Mouse (Mus musculus): ENCODE results near the gene Tex28.
A peak's percentile ranks its signal among the peaks of the same experiment; 100 is the strongest.
"Not testable (repeated sequence)": the region's sequence is repeated elsewhere in the genome, so short reads cannot be mapped to it uniquely, and the experiment has no call there.

The Tex28 gene

DNA sequence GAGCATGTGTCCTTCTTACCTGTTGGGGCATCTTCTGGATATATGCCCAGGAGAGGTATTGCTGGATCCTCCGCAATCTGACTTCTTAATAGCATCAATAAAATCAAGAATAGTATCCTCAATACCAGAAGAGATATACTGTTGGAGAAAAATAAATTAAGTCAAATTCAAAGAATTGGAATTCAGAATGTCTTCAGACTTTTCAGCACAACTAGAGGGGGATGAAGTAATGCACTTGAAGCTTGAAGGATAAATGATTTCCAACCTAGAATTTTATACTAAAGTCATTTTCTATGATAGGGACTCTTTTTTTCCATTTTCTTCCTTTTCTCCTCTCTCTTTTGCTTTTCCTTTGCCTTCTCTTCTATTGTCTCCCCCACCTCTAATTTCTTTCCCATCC, at the start of gene Tex28:
TSS of gene Tex28 (minus strand) at position 101 of the 400 bp plus-strand sequence.
- DNase-seq (ENCODE audit: low spot score in 2 of 2), result no peak

DNA sequence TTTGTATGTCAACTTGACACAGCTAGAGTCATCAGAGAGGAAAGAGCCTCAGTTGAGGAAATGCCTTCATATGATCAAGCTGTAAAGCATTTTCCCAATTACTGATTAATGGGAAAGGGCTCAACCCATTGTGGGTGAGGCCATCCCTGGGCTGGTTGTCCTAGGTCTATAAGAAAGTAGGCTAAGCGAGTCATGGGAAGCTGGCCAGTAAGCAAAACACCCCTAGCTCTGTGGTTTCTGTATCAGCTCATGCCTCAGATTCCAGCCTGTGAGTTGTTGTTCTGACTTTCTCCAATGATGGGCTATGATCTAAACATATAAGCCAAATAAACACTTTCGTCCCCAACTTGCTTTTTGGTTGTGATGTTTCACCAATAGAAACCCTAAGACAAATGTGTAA, 35.9 kb upstream of the Tex28 start:
- DNase-seq (ENCODE audit: low spot score in 2 of 2), result no peak

- DNase-seq (ENCODE audit: low spot score in 2 of 2), result no peak
Measured at GRCm38 (mm10) chrX:74176959-74177358, 9.3 kb upstream of the Tex28 start, which contains the start of gene Tktl1. Tktl1 (plus strand) TSS chrX:74177259.

DNA sequence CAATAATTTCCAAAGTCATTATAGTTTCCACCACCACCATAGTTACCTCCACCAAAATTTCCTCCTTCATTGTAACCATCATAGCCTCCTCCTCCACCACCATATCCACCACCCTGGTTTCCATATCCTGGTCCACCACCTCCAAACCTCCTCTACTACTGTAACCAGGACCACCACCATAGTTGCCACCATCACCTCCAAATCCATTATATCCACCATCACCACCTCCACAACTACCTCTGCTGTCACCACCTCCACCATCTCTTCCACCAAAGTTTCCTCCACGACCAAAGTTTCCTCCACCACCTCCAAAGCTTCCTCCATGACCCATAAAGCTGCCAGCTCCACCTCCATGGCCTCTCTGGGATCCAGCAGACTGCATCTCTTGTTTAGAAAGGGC, 32.4 kb downstream of the Tex28 start, which contains the start of gene Mecp2:
TSS of gene Mecp2 (minus strand) at position 101 of the 400 bp plus-strand sequence.
- not testable (repeated sequence) for DNase-seq (ENCODE audit: low spot score in 2 of 2)

DNA sequence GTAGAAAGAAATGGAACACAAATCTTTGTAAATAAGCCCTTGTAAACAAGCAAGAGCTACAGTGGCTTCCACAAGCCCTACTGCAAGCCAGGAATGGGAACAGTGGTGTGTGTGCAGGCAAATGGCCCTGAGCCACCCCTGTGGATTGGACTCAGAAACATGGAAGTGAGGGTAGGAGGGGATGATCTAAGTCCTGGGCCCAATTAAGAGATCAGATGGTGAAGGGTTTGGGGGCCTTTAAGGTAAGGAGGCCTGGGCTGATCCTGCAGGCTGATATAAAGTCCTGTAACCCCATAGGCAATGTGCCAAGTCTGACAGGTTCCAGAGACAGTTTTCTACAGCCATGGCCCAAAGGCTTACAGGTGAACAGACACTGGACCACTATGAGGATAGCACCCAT, 40.5 kb downstream of the Tex28 start, which contains the start of gene Opn1mw:
TSS of gene Opn1mw (plus strand) at position 301 of the 400 bp plus-strand sequence.
- no peak for DNase-seq (ENCODE audit: low spot score in 2 of 2)

GRCm38 (mm10) chrX:74124975-74125374, 42.7 kb downstream of the Tex28 start:
- no peak for DNase-seq (ENCODE audit: low spot score in 2 of 2)

DNA sequence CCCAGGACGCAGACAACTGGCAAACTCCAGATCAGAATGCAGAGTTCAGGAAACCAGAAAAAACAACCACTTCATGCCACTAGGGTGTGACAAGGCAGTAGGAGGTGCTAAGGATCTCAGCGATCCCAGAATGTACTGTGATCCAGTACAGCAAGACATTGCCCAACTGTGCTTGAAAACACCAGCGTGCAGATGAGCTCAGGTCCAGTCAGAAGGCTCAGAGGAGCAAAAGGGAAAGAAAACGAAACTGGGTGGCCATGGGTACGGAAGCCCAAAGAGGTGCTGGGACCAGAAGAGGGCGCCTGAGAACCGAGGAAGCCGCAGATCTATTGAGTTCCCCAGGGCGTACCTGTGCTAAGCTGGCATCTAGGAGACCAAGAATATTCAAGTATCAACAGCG, 52.1 kb downstream of the Tex28 start:
- peak; percentile 39 to 58 for DNase-seq (ENCODE audit: low spot score in 2 of 2)

DNA sequence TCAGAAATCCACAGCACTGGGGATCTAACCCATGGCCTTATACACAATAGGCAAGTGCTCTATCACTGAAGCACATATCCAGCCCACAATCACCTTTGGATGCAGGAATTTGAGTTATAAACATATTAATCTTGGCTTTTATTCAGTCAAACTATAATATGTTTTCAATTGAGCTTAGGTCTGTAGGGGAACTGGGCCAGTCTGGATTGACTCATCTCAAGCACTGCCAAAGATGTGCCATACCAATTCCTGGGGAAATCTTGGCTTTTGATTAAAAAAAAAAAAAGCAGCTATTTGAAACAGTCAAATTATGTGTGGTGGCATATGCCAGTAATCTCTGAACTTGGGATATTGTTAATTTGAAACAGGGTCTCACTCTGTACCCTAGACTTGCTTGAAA, 53.6 kb downstream of the Tex28 start:
- DNase-seq (ENCODE audit: low spot score in 2 of 2), result no peak

- DNase-seq (ENCODE audit: low spot score in 2 of 2), result no peak
Measured at GRCm38 (mm10) chrX:74108747-74109146, 58.9 kb downstream of the Tex28 start.

DNA sequence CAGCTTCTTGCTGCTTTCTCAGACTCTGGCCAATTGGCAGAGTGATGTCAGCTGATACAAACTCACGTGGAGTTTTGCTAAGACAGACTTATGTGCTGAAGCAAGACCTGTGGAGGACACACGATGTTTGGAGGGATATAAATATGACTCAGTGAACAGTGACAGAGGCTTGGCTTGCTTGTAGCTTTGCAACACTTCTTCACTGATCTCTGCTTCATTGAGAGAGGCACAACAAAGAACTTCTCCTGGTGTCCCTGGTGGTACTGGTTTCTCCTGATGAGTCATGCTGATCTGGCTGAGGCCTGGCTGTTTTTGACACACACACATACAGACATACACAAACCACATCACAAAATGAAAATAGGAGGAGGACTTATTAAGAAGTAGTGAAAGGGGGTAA, 61.7 kb downstream of the Tex28 start:
- no peak for DNase-seq (ENCODE audit: low spot score in 2 of 2)

- DNase-seq (ENCODE audit: low spot score in 2 of 2), result peak in 1 of 2 experiments; percentile 31
Measured at GRCm38 (mm10) chrX:74103457-74104188, 64.0 kb downstream of the Tex28 start.

Measured in right cerebral cortex, postnatal 10 days (tissue).